Mouse (Mus musculus) adrenal gland, postnatal 25 days (tissue): Measurements from ENCODE around the gene Fads2. TPM values are rescaled to one million over a fixed set of nuclear protein-coding genes. Genes with fewer than 3 reads are reported as not detected.

Experiments used
- DNase-seq: peaks from one replicate; pipeline ENCODE4 v3.0.0; 2021; ENCODE audit warnings: mixed read lengths
- total RNA-seq: library from RNA; stranded (reverse); gene quantifications from 2 replicates; pipeline ENCODE4 v1.2.3, GENCODE M21; 2021

Fads2 gene
- total RNA-seq, 1 experiment from 2014 or later, result 1,800 TPM

DNA sequence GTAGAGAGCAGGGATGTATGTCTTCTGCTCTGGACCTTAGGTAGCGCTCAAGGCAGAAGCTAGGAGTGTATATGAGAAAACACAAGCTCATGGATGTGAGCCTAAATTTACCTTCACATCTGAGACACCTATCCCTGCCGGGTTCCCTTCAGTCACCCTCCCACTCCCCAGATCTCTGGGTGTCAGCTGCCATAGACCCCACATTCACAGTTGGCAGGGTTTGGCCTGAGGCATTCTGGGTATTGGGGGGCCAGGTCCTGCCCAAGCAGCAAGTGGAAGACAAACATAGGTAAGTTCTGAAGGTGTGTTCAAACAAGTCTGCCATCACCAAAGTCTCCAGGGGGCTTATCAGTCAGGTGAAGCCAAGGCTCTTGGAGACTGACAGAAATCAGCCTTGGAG, 39.9 kb downstream of the Fads2 start:
- DNase-seq, result no peak

- no peak for DNase-seq
These were observed 40.6 kb downstream of the Fads2 start for GRCm38 (mm10) chr19:10060783-10061590.

GRCm38 (mm10) chr19:10059911-10060567, 41.5 kb downstream of the Fads2 start:
- no peak for DNase-seq

GRCm38 (mm10) chr19:10058876-10059427, 42.6 kb downstream of the Fads2 start:
- DNase-seq, result no peak

DNA sequence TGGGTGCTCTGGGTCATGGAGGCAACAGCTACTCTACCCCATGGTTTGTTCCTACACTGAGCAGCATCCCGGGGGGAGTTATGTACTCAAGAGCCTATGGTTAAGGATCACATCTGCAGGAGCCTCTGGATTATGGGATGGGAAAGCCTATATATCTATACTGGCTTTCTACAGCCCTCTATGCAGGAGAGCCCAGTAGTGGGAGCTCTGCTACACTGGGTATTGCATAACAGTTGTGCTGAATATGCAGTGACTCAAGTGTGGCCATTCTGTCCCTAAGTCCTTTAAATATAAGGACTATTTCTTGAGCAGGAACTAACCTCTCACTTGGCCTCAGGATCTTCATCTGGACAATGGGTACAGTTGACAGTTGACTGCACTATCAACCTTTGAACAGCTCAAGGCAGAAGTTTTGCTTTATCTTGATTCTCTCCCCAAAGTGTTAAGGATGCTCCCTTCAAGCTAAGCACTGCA, 43.2 kb downstream of the Fads2 start:
- DNase-seq, result no peak

- no peak for DNase-seq
These were observed 43.8 kb downstream of the Fads2 start for GRCm38 (mm10) chr19:10057486-10058351.

DNA sequence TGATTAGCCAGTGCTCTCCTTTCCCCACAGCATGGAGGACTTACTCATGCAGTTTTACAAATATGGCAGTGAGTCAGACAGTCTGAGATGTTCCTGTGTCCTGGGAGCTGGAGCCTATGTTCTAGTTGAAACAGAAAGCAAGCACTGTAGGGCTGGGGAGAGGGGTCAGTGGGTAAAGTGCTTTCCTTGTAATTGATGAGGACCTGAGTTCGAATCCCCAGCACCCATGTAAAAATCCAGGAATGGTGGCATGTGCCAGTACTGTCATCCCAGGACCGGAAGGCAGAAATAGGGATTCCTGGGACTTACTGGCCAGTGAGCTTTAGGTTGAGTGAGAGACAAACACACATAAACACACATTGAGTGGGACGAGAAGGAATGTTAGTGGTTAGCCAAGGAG, 44.9 kb downstream of the Fads2 start:
- no peak for DNase-seq

GRCm38 (mm10) chr19:10055783-10056660, 45.5 kb downstream of the Fads2 start:
- DNase-seq, result no peak

DNA sequence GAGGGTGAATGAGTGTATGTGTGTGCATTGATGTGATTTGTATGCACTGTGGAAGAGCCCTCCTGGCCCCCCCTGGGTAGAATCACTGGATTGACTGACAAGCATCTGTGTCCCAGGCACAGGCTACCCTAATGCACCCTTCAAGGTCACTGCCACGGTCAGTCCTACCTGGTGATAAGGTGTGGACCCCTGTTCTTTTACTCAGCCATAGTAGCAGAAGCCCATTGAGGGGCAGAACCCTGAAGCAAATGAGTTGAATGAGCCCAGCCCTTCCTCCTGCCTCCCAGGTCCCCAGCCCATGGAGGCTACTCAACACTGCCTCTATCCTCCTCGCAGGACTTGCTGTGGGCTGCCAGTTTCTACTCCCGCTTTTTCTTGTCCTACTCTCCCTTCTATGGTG, 46.3 kb downstream of the Fads2 start:
- no peak for DNase-seq

GRCm38 (mm10) chr19:10054361-10055075, 47.0 kb downstream of the Fads2 start:
- DNase-seq, result no peak

GRCm38 (mm10) chr19:10053692-10054260, 47.8 kb downstream of the Fads2 start:
- peak; percentile 64 for DNase-seq

DNA sequence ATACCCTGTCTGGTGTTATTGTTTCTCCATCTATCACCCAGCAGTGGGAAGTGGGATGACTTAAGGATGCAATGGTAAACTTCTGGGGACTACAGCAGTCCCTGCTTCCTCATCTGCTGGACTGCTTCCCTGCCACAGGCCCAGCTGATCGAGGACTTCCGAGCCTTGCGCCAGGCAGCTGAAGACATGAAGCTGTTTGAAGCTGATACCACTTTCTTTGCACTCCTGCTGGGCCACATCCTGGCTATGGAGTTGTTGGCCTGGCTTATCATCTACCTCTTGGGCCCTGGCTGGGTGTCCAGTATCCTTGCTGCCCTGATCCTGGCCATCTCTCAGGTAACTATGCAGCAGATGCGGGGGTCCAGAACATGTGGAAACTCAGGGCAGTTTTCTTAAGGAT, 48.8 kb downstream of the Fads2 start:
- no peak for DNase-seq

DNA sequence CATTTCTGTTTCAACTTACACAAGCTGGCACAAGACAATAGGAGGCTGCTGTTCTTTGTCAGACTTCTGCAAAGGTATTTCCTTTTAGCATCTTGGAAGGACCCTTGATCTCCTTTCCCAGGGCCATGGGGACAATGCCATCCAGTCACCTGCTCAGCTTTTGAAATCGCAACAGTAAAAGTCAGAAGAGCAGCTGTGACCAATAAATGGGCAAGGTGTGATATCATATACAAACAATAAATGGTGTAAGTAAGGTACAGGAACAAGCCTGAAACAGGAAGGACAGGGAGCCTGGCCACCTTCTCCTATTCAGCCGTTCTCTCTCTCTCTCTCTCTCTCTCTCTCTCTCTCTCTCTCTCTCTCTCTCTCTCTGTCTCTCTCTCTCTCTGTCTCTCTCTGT, 51.1 kb downstream of the Fads2 start:
- DNase-seq, result no peak

GRCm38 (mm10) chr19:10049533-10049932, 52.0 kb downstream of the Fads2 start:
- DNase-seq, result no peak

- no peak for DNase-seq
These were observed 54.6 kb downstream of the Fads2 start for GRCm38 (mm10) chr19:10046983-10047382.

- DNase-seq, result no peak
These were observed 55.2 kb downstream of the Fads2 start for GRCm38 (mm10) chr19:10046346-10046745.

GRCm38 (mm10) chr19:10045707-10046106, 55.8 kb downstream of the Fads2 start:
- no peak for DNase-seq

DNA sequence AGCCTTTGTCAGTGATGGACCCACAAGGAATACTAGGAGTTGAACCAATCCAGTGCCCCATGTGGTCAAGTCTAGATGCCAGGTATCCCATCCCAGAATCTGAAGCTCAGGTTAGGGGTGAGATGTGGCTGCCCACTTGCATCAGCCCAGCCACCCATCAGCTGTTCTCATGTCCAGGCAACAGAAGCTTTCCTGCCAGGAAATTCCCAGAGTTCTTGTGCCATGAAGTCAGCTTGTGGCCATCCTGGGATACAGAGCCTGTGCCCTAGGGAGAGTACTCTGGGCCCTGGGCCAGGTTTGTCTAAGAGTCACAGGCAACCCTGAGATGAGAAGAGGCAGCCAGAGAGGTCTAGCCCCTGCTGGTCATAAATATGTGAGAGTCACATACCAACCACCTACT, 57.9 kb downstream of the Fads2 start:
- peak; percentile 49 for DNase-seq

- DNase-seq, result no peak
These were observed 58.7 kb downstream of the Fads2 start for GRCm38 (mm10) chr19:10042816-10043215.

DNA sequence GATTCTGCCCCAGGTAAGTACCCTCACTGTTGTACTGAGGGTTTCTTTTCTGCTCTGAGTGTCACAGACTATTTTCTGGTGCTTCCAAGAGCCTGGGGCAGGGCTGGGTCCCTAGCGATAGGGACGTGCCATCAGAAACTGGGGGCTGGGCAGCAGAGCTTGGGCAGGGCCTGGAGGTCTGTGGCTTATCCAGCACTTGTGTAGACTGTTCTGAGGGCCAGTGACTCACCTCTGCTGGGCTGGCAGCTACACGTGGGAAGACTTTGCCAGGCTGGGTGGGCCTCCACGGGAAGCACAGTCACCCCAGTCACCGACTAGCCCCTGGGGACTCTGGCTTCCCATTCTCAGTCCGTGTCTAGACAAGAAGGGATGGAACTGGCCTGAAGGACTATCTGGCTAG, 59.3 kb downstream of the Fads2 start:
- DNase-seq, result no peak
